Mouse (Mus musculus) fat pad, adult 2 months (tissue): Measurements from ENCODE around the gene Lrrc1.

Experiments used
- DNase-seq: peaks from one replicate; pipeline ENCODE4 v3.0.0-alpha.2; 2011; ENCODE audit warnings: low read depth, low spot score; ENCODE audit errors: extremely low read depth

Gene Lrrc1

GRCm38 (mm10) chr9:77543351-77544321, 1.0 kb downstream of the Lrrc1 start:
- DNase-seq: no peak

GRCm38 (mm10) chr9:77541556-77541955, 3.1 kb downstream of the Lrrc1 start:
- no peak for DNase-seq

GRCm38 (mm10) chr9:77539232-77539631, 5.4 kb downstream of the Lrrc1 start:
- DNase-seq: no peak

- no peak for DNase-seq
Observed at GRCm38 (mm10) chr9:77537357-77537756, 7.3 kb downstream of the Lrrc1 start.

GRCm38 (mm10) chr9:77536832-77537231, 7.8 kb downstream of the Lrrc1 start:
- DNase-seq: no peak

- no peak for DNase-seq
Observed at GRCm38 (mm10) chr9:77536286-77536685, 8.4 kb downstream of the Lrrc1 start.

- no peak for DNase-seq
Observed at GRCm38 (mm10) chr9:77535021-77535744, 9.5 kb downstream of the Lrrc1 start.

GRCm38 (mm10) chr9:77528379-77529041, 16.2 kb downstream of the Lrrc1 start:
- DNase-seq: no peak

GRCm38 (mm10) chr9:77527170-77527569, 17.5 kb downstream of the Lrrc1 start:
- DNase-seq: no peak

- DNase-seq: no peak
Observed at GRCm38 (mm10) chr9:77526715-77527114, 18.0 kb downstream of the Lrrc1 start.

GRCm38 (mm10) chr9:77525595-77526295, 18.9 kb downstream of the Lrrc1 start:
- DNase-seq: no peak

GRCm38 (mm10) chr9:77523793-77524192, 20.9 kb downstream of the Lrrc1 start:
- DNase-seq: no peak

GRCm38 (mm10) chr9:77522476-77522875, 22.2 kb downstream of the Lrrc1 start:
- DNase-seq: no peak

- DNase-seq: no peak
Observed at GRCm38 (mm10) chr9:77519198-77519597, 25.5 kb downstream of the Lrrc1 start.

GRCm38 (mm10) chr9:77516782-77517364, 27.8 kb downstream of the Lrrc1 start:
- no peak for DNase-seq

- no peak for DNase-seq
Observed at GRCm38 (mm10) chr9:77513892-77514291, 30.8 kb downstream of the Lrrc1 start.

- no peak for DNase-seq
Observed at GRCm38 (mm10) chr9:77512220-77512619, 32.5 kb downstream of the Lrrc1 start.

GRCm38 (mm10) chr9:77510574-77510973, 34.1 kb downstream of the Lrrc1 start:
- no peak for DNase-seq

GRCm38 (mm10) chr9:77507743-77508394, 36.8 kb downstream of the Lrrc1 start:
- no peak for DNase-seq
